Mouse (Mus musculus): ENCODE measurements at regions not wholly inside any gene's neighbourhood (a gene's known extent, or its start where the extent isn't known, plus 50 kb on each side); places are given as distances from the start of the nearest gene placed in this dataset.

GRCm38 (mm10) chr3:150910091-150910490, 527.6 kb upstream of the Adgrl4 start:
- no peaks in the 10 kb centered on the region for H3K36me3 ChIP-seq (ENCODE audit: control insufficient read depth, insufficient read depth, low read length)
- H3K4me3 ChIP-seq (ENCODE audit: low read depth, low read length): no peak overlapping the region
- no peaks in the 10 kb centered on the region for H3K9me3 ChIP-seq (ENCODE audit: control insufficient read depth, low read depth, low read length)
- no peak overlapping the region for H3K9ac ChIP-seq (replicated peaks; ENCODE audit: low read depth, low read length)
- H3K4me1 ChIP-seq (ENCODE audit: control insufficient read depth, insufficient read depth, low read length): no peaks in the 10 kb centered on the region
- ATAC-seq (ENCODE audit: insufficient number of reproducible peaks, insufficient read depth, low FRiP score, low read depth): no peak
- no peak overlapping the region for H3K27ac ChIP-seq (ENCODE audit: low read length)
- WGBS: 64% methylated on average over 2 of the region's 2 CpGs
- no peak overlapping the region for H3K4me2 ChIP-seq (replicated peaks; ENCODE audit: low read depth, low read length)
- no peaks in the 10 kb centered on the region for H3K27me3 ChIP-seq (ENCODE audit: control insufficient read depth, insufficient read depth, low read length)

GRCm38 (mm10) chr3:150954897-150955296, 482.8 kb upstream of the Adgrl4 start:
- H3K9me3 ChIP-seq (ENCODE audit: control insufficient read depth, low read depth, low read length): no peaks in the 10 kb centered on the region
- no peak overlapping the region for H3K4me2 ChIP-seq (replicated peaks; ENCODE audit: low read depth, low read length)
- no peaks in the 10 kb centered on the region for H3K27me3 ChIP-seq (ENCODE audit: control insufficient read depth, insufficient read depth, low read length)
- no peak overlapping the region for H3K27ac ChIP-seq (ENCODE audit: low read length)
- H3K4me1 ChIP-seq (ENCODE audit: control insufficient read depth, insufficient read depth, low read length): no peaks in the 10 kb centered on the region
- H3K9ac ChIP-seq (replicated peaks; ENCODE audit: low read depth, low read length): no peak overlapping the region
- 32% methylated on average over 1 of the region's 1 CpGs for WGBS
- no peaks in the 10 kb centered on the region for H3K36me3 ChIP-seq (ENCODE audit: control insufficient read depth, insufficient read depth, low read length)
- H3K4me3 ChIP-seq (ENCODE audit: low read depth, low read length): no peak overlapping the region
- ATAC-seq (ENCODE audit: insufficient number of reproducible peaks, insufficient read depth, low FRiP score, low read depth): no peak

DNA sequence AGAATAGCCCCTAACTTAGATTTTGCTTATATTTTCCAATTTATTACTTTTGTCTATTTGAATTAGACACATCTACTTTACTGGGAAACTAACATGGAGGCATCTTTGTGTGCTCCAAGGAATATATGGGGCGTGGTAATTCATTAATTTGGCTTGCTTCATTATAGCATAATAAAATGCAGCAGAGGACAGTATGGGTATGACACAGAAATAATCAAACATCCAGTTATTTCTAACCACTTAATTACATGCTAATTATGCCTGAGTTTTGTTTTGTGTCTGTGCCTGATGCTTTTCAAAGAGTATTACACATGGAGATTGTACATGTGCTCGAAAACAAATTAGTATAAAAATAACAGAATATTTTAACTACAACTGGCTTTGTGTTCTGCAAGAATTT, 438.0 kb upstream of the Adgrl4 start:
- ATAC-seq (ENCODE audit: insufficient number of reproducible peaks, insufficient read depth, low FRiP score, low read depth): no peak

DNA sequence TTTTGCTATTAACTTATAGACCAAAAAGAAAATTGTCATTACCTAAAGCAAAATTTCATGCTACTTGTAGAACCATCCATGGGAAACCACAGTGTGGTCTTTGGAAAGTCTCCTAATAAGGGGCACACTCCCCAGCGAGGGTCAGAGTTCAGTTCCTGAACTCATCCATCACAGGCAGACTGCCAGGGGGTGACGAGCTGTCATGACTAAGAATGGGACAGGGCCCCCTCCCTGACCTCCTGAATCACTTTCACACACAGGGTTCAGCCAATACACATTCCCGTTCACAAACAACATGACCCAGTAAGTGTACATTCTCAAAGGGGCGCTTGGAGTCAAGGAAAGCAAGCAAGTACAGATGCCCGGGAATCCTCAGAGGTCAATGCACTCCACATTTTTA, 437.5 kb upstream of the Adgrl4 start:
- Histone ChIP-seq H3K9ac (replicated peaks; ENCODE audit: low read depth, low read length) (no peak overlapping the region), H3K27ac (ENCODE audit: low read length) (no peak overlapping the region), H3K4me3 (ENCODE audit: low read depth, low read length) (no peak overlapping the region), H3K27me3 (ENCODE audit: control insufficient read depth, insufficient read depth, low read length) (no peaks in the 10 kb centered on the region), H3K4me1 (ENCODE audit: control insufficient read depth, insufficient read depth, low read length) (no peaks in the 10 kb centered on the region), H3K4me2 (replicated peaks; ENCODE audit: low read depth, low read length) (no peak overlapping the region), H3K36me3 (ENCODE audit: control insufficient read depth, insufficient read depth, low read length) (no peaks in the 10 kb centered on the region), H3K9me3 (ENCODE audit: control insufficient read depth, low read depth, low read length) (no peaks in the 10 kb centered on the region)
- WGBS: 25% methylated on average over 5 of the region's 5 CpGs
- no peak for ATAC-seq (ENCODE audit: insufficient number of reproducible peaks, insufficient read depth, low FRiP score, low read depth)

More for the DNA sequence above, 438.0 kb upstream of the Adgrl4 start:
- H3K27me3 ChIP-seq (ENCODE audit: control insufficient read depth, insufficient read depth, low read length): no peaks in the 10 kb centered on the region
- no peaks in the 10 kb centered on the region for H3K4me1 ChIP-seq (ENCODE audit: control insufficient read depth, insufficient read depth, low read length)
- H3K4me2 ChIP-seq (replicated peaks; ENCODE audit: low read depth, low read length): no peak overlapping the region
- WGBS: 89% methylated on average over 2 of the region's 2 CpGs
- no peak overlapping the region for H3K27ac ChIP-seq (ENCODE audit: low read length)
- no peaks in the 10 kb centered on the region for H3K9me3 ChIP-seq (ENCODE audit: control insufficient read depth, low read depth, low read length)
- H3K4me3 ChIP-seq (ENCODE audit: low read depth, low read length): no peak overlapping the region
- H3K9ac ChIP-seq (replicated peaks; ENCODE audit: low read depth, low read length): no peak overlapping the region
- H3K36me3 ChIP-seq (ENCODE audit: control insufficient read depth, insufficient read depth, low read length): no peaks in the 10 kb centered on the region

DNA sequence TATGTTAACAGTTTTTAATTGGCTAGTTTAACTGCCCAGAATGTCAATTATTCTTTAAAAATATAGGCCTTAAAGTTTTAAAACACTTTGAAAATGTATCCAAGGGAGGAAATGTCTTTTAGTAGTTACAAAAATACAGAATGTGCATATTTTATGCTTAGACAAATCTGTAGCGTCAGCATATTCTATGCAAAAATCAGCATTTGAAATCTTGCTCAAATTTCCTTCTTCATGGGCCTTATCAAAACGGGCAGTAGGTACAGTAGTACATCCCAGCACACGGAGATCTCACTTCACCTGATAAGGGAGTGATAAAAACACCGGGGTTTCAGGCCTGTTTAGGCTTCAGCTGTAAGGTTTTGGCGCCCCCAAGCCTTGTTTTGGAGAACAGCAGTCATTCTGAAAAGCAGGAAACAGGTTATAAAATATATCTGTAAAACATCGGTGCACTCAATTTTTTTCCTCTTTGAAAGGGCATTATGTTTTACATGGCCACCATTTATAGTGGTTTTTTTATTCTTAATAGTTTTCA, 435.7 kb upstream of the Adgrl4 start:
- no peak overlapping the region for H3K4me3 ChIP-seq (ENCODE audit: low read depth, low read length)
- no peak overlapping the region for H3K4me2 ChIP-seq (replicated peaks; ENCODE audit: low read depth, low read length)
- H3K9ac ChIP-seq (replicated peaks; ENCODE audit: low read depth, low read length): no peak overlapping the region
- no peaks in the 10 kb centered on the region for H3K27me3 ChIP-seq (ENCODE audit: control insufficient read depth, insufficient read depth, low read length)
- no peak for ATAC-seq (ENCODE audit: insufficient number of reproducible peaks, insufficient read depth, low FRiP score, low read depth)
- H3K27ac ChIP-seq (ENCODE audit: low read length): no peak overlapping the region
- 27% methylated on average over 6 of the region's 6 CpGs for WGBS
- no peaks in the 10 kb centered on the region for H3K36me3 ChIP-seq (ENCODE audit: control insufficient read depth, insufficient read depth, low read length)
- no peaks in the 10 kb centered on the region for H3K4me1 ChIP-seq (ENCODE audit: control insufficient read depth, insufficient read depth, low read length)
- no peaks in the 10 kb centered on the region for H3K9me3 ChIP-seq (ENCODE audit: control insufficient read depth, low read depth, low read length)

DNA sequence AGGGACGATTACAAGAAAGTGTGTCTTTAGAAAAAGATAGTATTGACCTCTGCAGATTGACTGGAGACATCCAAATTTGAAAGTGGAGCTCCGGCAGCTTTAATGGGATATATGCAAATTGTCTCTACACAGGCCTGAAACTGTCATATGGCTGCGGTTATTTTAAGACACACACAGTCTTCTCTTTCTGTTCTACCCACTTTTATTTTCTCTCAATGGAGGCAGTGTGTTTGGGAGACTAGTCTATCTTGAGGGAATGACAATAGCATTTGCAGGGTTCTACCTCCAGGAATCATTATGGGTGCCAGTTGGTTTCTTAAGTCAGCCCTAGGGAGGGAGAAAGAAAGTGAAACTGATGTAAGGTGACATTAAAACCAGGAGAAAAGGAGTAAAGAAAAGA, 434.2 kb upstream of the Adgrl4 start:
- Histone ChIP-seq H3K9ac (replicated peaks; ENCODE audit: low read depth, low read length) (no peak overlapping the region), H3K4me2 (replicated peaks; ENCODE audit: low read depth, low read length) (no peak overlapping the region), H3K36me3 (ENCODE audit: control insufficient read depth, insufficient read depth, low read length) (no peaks in the 10 kb centered on the region), H3K4me1 (ENCODE audit: control insufficient read depth, insufficient read depth, low read length) (no peaks in the 10 kb centered on the region), H3K4me3 (ENCODE audit: low read depth, low read length) (no peak overlapping the region), H3K9me3 (ENCODE audit: control insufficient read depth, low read depth, low read length) (no peaks in the 10 kb centered on the region), H3K27me3 (ENCODE audit: control insufficient read depth, insufficient read depth, low read length) (no peaks in the 10 kb centered on the region), H3K27ac (ENCODE audit: low read length) (no peak overlapping the region)
- 83% methylated on average over 3 of the region's 3 CpGs for WGBS
- no peak for ATAC-seq (ENCODE audit: insufficient number of reproducible peaks, insufficient read depth, low FRiP score, low read depth)

DNA sequence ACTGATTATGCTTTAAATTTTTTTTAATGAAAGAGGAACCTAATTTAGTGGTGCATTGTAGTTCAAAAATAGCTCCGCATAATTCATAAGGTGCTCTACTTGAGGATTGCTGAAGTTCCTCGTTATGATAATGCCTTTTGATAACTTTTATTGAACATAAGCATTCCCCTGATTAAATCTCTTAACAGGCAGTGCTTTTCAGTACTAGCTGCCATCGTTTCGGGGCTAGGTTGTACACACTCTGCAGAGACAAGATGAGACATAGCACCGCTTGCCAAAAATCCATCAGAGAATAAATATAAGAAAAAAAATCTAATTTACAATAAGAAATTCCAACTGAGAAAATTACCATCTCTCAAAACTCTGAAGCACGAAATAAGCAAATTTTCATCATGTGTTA, 433.7 kb upstream of the Adgrl4 start:
- 82% methylated on average over 6 of the region's 6 CpGs for WGBS
- H3K4me3 ChIP-seq (ENCODE audit: low read depth, low read length): no peak overlapping the region
- H3K4me1 ChIP-seq (ENCODE audit: control insufficient read depth, insufficient read depth, low read length): no peaks in the 10 kb centered on the region
- no peak overlapping the region for H3K27ac ChIP-seq (ENCODE audit: low read length)
- no peaks in the 10 kb centered on the region for H3K27me3 ChIP-seq (ENCODE audit: control insufficient read depth, insufficient read depth, low read length)
- no peak overlapping the region for H3K9ac ChIP-seq (replicated peaks; ENCODE audit: low read depth, low read length)
- no peak for ATAC-seq (ENCODE audit: insufficient number of reproducible peaks, insufficient read depth, low FRiP score, low read depth)
- H3K4me2 ChIP-seq (replicated peaks; ENCODE audit: low read depth, low read length): no peak overlapping the region
- H3K9me3 ChIP-seq (ENCODE audit: control insufficient read depth, low read depth, low read length): no peaks in the 10 kb centered on the region
- H3K36me3 ChIP-seq (ENCODE audit: control insufficient read depth, insufficient read depth, low read length): no peaks in the 10 kb centered on the region

DNA sequence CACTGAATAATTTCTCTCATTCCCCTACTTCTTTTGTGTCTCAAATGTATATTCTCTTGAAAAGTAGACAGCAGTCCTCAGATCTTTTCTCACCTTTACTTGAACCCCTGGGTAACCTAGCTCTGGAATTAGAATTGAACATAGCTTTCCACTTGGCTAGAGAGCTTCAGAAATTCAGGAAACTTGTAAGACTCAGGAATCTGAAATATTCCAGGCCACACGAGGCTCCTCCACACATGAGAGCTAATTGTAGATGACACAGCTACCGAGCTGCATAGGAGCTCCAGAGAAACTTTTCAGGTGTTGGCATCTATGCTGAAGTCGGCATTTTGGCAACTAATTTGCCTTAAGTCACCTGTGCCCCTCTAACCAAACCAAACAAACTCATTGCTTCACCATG, 417.7 kb upstream of the Adgrl4 start:
- Histone ChIP-seq H3K27me3 (ENCODE audit: control insufficient read depth, insufficient read depth, low read length) (no peaks in the 10 kb centered on the region), H3K4me2 (replicated peaks; ENCODE audit: low read depth, low read length) (no peak overlapping the region), H3K4me3 (ENCODE audit: low read depth, low read length) (no peak overlapping the region), H3K27ac (ENCODE audit: low read length) (no peak overlapping the region), H3K9me3 (ENCODE audit: control insufficient read depth, low read depth, low read length) (no peaks in the 10 kb centered on the region), H3K36me3 (ENCODE audit: control insufficient read depth, insufficient read depth, low read length) (no peaks in the 10 kb centered on the region), H3K4me1 (ENCODE audit: control insufficient read depth, insufficient read depth, low read length) (no peaks in the 10 kb centered on the region), H3K9ac (replicated peaks; ENCODE audit: low read depth, low read length) (no peak overlapping the region)
- no peak for ATAC-seq (ENCODE audit: insufficient number of reproducible peaks, insufficient read depth, low FRiP score, low read depth)
- 60% methylated on average over 3 of the region's 3 CpGs for WGBS

GRCm38 (mm10) chr3:151057491-151057890, 380.2 kb upstream of the Adgrl4 start:
- no peaks in the 10 kb centered on the region for H3K9me3 ChIP-seq (ENCODE audit: control insufficient read depth, low read depth, low read length)
- H3K36me3 ChIP-seq (ENCODE audit: control insufficient read depth, insufficient read depth, low read length): no peaks in the 10 kb centered on the region
- H3K27ac ChIP-seq (ENCODE audit: low read length): no peak overlapping the region
- H3K9ac ChIP-seq (replicated peaks; ENCODE audit: low read depth, low read length): no peak overlapping the region
- H3K4me1 ChIP-seq (ENCODE audit: control insufficient read depth, insufficient read depth, low read length): no peaks in the 10 kb centered on the region
- WGBS: 78% methylated on average over 3 of the region's 3 CpGs
- no peaks in the 10 kb centered on the region for H3K27me3 ChIP-seq (ENCODE audit: control insufficient read depth, insufficient read depth, low read length)
- ATAC-seq (ENCODE audit: insufficient number of reproducible peaks, insufficient read depth, low FRiP score, low read depth): no peak
- H3K4me2 ChIP-seq (replicated peaks; ENCODE audit: low read depth, low read length): no peak overlapping the region
- no peak overlapping the region for H3K4me3 ChIP-seq (ENCODE audit: low read depth, low read length)

All from stomach, embryonic 14.5 days (tissue).